Mouse (Mus musculus) lung, embryonic 14.5 days (tissue): ENCODE measurements around the gene Gm3417. TPM values are rescaled to one million over a fixed set of nuclear protein-coding genes. Genes with fewer than 3 reads are reported as not detected.

Experiments used
- ATAC-seq: fragments of 200-750 bp; cut with Nextera tagmentation; 2 replicates; pipeline ENCODE4 v1.8.0; 2017; ENCODE audit warnings: mild to moderate bottlenecking, moderate TSS enrichment, moderate library complexity; ENCODE audit not compliant: insufficient read depth
- DNase-seq: peaks from one replicate; pipeline ENCODE4 v3.0.0-alpha.2; 2015
- H3K27ac ChIP-seq: fragments of 300-500 bp; sonication (generic); 2 replicates; pipeline ENCODE4 v1.5.1; 2014; ENCODE audit warnings: low read depth, mild to moderate bottlenecking, moderate library complexity
- H3K27me3 ChIP-seq: fragments of 300-500 bp; sonication (generic); 2 replicates; pipeline ENCODE4 v1.6.1; 2014; ENCODE audit warnings: low read length, control low read depth; ENCODE audit not compliant: insufficient read depth
- H3K36me3 ChIP-seq: fragments of 300-500 bp; sonication (generic); 2 replicates; pipeline ENCODE4 v1.6.1; 2014; ENCODE audit warnings: control low read depth; ENCODE audit not compliant: insufficient read depth
- H3K4me1 ChIP-seq: fragments of 300-500 bp; sonication (generic); 2 replicates; pipeline ENCODE4 v1.6.1; 2014; ENCODE audit warnings: antibody characterized with exemption, control low read depth; ENCODE audit not compliant: insufficient read depth
- H3K4me2 ChIP-seq: fragments of 300-500 bp; sonication (generic); 2 replicates; pipeline ENCODE4 v1.6.1; 2014; ENCODE audit warnings: mild to moderate bottlenecking
- H3K4me3 ChIP-seq: fragments of 300-500 bp; sonication (generic); 2 replicates; pipeline ENCODE4 v1.5.1; 2014; ENCODE audit warnings: low read depth, low read length
- H3K9ac ChIP-seq: fragments of 300-500 bp; sonication (generic); 2 replicates; pipeline ENCODE4 v1.6.1; 2014
- H3K9me3 ChIP-seq: fragments of 300-500 bp; sonication (generic); 2 replicates; pipeline ENCODE4 v1.6.1; 2016; ENCODE audit warnings: low read depth, low read length, control low read depth
- CTCF ChIP-seq: IDR thresholded peaks from 2 replicates; pipeline ENCODE4 v1.5.1; 2016; ENCODE audit warnings: antibody characterized with exemption, low read depth
- WGBS: fragments of 180-500 bp; shearing (Covaris S2); extraction: QIAGEN DNeasy Blood & Tissue Kit; methylation state at CpG from one replicate; pipeline ENCODE4 v1.1.7; 2014; 5-methylcytosine and 5-hydroxymethylcytosine counted together
- polyA plus RNA-seq: library from polyadenylated mRNA; unstranded; fragments of >200 nt; fragmentation: Nextera tagmentation; extraction: Ambion mirVana; gene quantifications from 2 replicates; pipeline ENCODE4 v1.2.1, GENCODE M21; 2014

Gene Gm3417
- polyA plus RNA-seq, 1 experiment from 2014 or later = not detected

DNA sequence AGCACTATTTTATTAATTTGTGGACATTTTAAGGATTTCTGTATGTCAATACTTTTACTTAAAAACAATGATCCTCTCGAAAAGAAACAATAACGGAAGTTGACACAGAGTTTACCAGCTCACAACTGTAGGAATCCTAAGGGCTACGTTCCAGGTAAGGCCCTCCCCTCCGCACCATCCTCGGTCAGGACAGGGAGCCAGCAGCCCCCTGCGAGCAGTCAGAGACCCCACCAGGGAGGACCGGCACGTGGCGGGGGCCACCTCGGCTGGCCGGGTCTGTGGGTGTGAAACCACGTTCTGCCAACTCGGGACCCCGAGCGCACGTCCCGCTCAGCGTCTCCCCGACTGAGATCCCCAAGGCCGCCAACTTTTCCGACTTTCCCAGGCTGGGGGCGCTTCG is 18.1 kb downstream of the Gm3417 start:
- DNase-seq = peak; percentile 9
- H3K4me3 ChIP-seq = peak overlapping the region; percentile 65
- no peak for TF ChIP-seq CTCF
- ATAC-seq = peak; percentile 13
- H3K36me3 ChIP-seq = peaks cover 10% of the 10 kb centered on the region
- no peak overlapping the region for H3K27ac ChIP-seq
- under 1% methylated on average over 20 of the region's 23 CpGs for WGBS
- H3K9me3 ChIP-seq = no peaks in the 10 kb centered on the region
- peak overlapping the region; percentile 84 for H3K4me2 ChIP-seq
- H3K4me1 ChIP-seq = 0 out of 2 replicates have a peak, but pooled peaks cover 4% of the 10 kb centered on the region
- H3K27me3 ChIP-seq = no peaks in the 10 kb centered on the region
- H3K9ac ChIP-seq = peak overlapping the region; percentile 72

DNA sequence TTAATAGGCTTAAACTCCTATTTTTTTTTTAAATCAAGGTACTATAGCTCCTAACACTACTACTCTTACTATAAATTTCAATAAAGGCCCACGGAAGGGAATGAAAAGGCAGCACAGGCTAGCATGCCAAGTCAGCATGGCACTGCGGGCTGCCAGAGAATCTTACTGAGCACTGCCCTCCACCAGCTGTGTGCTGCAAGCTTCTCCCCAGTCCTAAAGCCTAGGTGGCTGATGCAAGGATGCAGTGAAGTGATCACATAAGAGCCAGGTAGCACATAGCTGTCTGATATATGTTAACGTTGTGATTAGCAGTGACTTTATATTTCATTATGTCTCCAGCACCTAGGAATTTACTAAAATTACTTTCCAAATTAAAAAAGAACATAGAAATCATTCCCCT is 18.6 kb downstream of the Gm3417 start:
- Histone ChIP-seq H3K4me1 (0 out of 2 replicates have a peak, but pooled peaks cover 4% of the 10 kb centered on the region), H3K27ac (no peak overlapping the region), H3K4me2 (peak overlapping the region; percentile 84), H3K4me3 (peak overlapping the region; percentile 65), H3K27me3 (no peaks in the 10 kb centered on the region), H3K36me3 (peaks cover 10% of the 10 kb centered on the region), H3K9me3 (no peaks in the 10 kb centered on the region), H3K9ac (peak overlapping the region; percentile 62)
- WGBS = 26% methylated on average over 3 of the region's 3 CpGs
- DNase-seq (peak; percentile 3), ATAC-seq (no peak)
- no peak for TF ChIP-seq CTCF

DNA sequence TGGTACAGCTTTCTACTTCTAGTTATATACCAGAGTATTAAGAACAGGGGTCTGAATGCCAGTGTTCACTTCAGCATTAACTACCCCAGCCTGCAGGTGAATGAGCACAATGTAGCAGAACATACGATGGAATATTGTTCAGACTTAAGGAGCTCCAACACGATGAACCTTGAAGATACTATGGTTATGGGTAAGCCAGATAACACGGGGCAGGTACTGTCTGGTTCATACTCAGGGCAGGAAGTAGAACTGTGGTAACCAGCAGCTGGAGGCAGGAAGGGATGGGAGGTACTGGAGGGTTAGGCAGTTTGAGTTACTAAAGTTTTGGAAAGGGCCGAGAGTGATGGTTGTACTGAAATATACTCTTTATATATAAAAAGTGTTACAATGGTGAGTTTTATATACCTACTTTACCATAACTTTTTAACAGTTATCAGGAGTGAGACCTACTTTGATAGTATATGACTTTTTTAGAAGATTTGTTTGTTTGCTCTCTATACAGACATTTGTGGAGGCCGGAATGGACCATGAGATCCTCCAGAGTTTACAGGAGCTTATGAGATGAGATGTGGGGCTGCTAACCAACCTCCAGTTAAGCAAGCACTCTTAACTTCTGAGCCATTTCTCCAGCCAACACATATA is 19.8 kb downstream of the Gm3417 start:
- 0 out of 2 replicates have a peak, but pooled peaks cover 4% of the 10 kb centered on the region for H3K4me1 ChIP-seq
- H3K36me3 ChIP-seq = peaks cover 20% of the 10 kb centered on the region
- H3K27me3 ChIP-seq = no peaks in the 10 kb centered on the region
- ATAC-seq = no peak
- no peak for DNase-seq
- 81% methylated on average over 5 of the region's 5 CpGs for WGBS
- H3K27ac ChIP-seq = no peak overlapping the region
- no peaks in the 10 kb centered on the region for H3K9me3 ChIP-seq
- no peak overlapping the region for H3K4me3 ChIP-seq
- no peak for TF ChIP-seq CTCF
- H3K9ac ChIP-seq = no peak overlapping the region
- H3K4me2 ChIP-seq = no peak overlapping the region

DNA sequence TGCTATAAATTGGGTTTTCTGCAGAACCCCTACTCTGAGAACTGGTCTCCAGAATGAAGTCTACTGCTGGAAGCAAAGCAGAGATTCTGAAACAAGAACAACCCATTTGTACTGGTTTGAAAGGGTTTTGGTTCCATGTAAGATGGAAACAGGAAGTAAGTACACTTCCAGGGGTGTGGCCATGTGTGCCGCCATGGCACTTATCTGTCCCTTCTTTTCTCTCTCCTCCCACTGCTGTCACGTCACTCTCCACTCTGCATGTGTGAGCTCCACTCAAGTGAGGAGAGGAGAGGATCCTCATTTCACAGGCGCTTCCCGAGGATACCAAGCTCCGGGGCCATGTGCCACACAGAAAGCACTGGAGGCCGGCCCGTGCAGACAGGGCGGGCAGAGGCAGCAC is 25.1 kb downstream of the Gm3417 start:
- 83% methylated on average over 8 of the region's 8 CpGs for WGBS
- Histone ChIP-seq H3K9me3 (no peaks in the 10 kb centered on the region), H3K27me3 (no peaks in the 10 kb centered on the region), H3K36me3 (peaks cover 61% of the 10 kb centered on the region), H3K4me1 (no peaks in the 10 kb centered on the region), H3K4me2 (no peak overlapping the region), H3K9ac (no peak overlapping the region), H3K4me3 (no peak overlapping the region), H3K27ac (no peak overlapping the region)
- no peak for ATAC-seq
- no peak for DNase-seq
- TF ChIP-seq CTCF = no peak

DNA sequence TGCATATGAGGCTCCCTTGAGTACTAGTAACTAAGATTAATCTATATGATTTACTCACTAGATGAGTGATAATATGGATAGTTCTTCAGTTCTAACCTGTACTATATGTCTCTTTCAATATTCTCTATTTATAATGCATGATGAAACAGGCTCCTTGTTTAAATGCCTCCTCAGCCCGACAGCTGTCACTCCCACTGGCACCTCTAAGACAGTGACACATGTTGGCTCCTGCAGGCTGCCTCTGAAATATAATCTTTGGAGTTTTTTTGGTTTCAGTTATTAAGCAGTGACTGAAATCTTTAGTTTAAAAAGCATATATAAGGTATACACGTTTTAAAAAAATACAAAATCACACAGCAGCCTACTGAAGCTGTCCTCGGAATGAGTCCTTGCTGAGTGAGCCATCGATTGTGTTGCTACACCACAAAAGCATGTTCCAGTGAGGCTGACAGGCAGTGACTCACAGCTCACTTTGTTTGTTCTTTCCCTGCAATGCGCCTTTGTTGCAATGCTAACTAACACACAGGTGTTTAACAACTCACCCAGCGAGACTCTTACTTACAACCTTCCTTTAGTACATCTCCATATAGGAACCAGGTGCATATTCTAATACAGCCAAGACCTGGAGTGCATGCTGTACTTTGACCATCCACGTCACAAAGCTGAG is 29.3 kb downstream of the Gm3417 start:
- WGBS = 82% methylated on average over 7 of the region's 7 CpGs
- peaks cover 78% of the 10 kb centered on the region for H3K36me3 ChIP-seq
- DNase-seq (no peak), ATAC-seq (no peak)
- H3K27me3 ChIP-seq = no peaks in the 10 kb centered on the region
- no peak overlapping the region for H3K9ac ChIP-seq
- H3K9me3 ChIP-seq = no peaks in the 10 kb centered on the region
- H3K4me2 ChIP-seq = no peak overlapping the region
- H3K4me3 ChIP-seq = no peak overlapping the region
- H3K4me1 ChIP-seq = no peaks in the 10 kb centered on the region
- no peak overlapping the region for H3K27ac ChIP-seq
- TF ChIP-seq CTCF = no peak

DNA sequence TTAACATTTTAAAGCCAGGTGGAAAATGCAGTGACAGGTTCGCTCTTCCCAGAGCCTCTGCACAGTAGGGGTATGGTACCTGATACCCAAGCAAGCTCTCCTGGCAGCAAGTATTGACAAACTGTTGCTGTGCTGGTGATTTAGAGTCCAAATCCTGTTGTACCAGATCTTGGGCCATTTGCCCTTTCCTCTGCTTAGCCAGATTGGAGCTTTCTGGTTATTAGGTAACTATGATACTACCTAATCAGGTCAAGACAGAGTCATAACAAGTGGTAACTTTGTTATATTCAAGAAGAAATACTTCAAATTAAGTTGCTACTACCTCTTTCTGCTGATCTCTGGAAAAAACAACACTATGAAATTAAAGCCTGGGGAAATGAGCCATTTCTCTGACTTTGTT is 34.0 kb downstream of the Gm3417 start:
- DNase-seq = no peak
- Histone ChIP-seq H3K36me3 (peaks cover 39% of the 10 kb centered on the region), H3K4me1 (no peaks in the 10 kb centered on the region), H3K9me3 (no peaks in the 10 kb centered on the region), H3K4me2 (peak overlapping the region; percentile 88; the same call in 1 of the 2 replicates), H3K27ac (no peak overlapping the region), H3K9ac (no peak overlapping the region), H3K4me3 (no peak overlapping the region; the same call in 1 of the 2 replicates), H3K27me3 (no peaks in the 10 kb centered on the region)
- no peak for TF ChIP-seq CTCF
- WGBS = 68% methylated on average over 1 of the region's 1 CpGs
- no peak for ATAC-seq

DNA sequence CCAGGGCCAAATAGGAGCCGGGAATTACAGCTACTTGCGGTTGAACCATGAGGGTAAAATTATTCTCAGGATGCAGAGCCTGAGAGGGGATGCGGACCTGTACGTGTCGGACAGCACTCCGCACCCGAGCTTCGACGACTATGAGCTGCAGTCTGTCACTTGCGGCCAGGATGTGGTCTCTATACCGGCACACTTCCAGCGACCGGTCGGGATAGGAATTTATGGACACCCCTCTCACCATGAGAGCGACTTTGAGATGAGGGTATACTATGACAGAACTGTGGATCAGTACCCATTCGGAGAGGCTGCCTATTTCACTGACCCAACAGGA is 34.9 kb downstream of the Gm3417 start:
- H3K36me3 ChIP-seq = peaks cover 32% of the 10 kb centered on the region
- ATAC-seq = 0 out of 2 replicates have a peak, but pooled peaks have one; percentile 9
- no peaks in the 10 kb centered on the region for H3K27me3 ChIP-seq
- H3K4me3 ChIP-seq = peak overlapping the region; percentile 54
- H3K9ac ChIP-seq = peak overlapping the region; percentile 62
- H3K4me2 ChIP-seq = peak overlapping the region; percentile 88
- no peak for DNase-seq
- peak overlapping the region; percentile 77; the same call in 1 of the 2 replicates for H3K27ac ChIP-seq
- no peaks in the 10 kb centered on the region for H3K4me1 ChIP-seq
- H3K9me3 ChIP-seq = no peaks in the 10 kb centered on the region
- TF ChIP-seq CTCF = no peak
- WGBS = 14% methylated on average over 16 of the region's 16 CpGs
